8 mouse cellular contexts compared by ENCODE assay signal in the genomic region with DNA sequence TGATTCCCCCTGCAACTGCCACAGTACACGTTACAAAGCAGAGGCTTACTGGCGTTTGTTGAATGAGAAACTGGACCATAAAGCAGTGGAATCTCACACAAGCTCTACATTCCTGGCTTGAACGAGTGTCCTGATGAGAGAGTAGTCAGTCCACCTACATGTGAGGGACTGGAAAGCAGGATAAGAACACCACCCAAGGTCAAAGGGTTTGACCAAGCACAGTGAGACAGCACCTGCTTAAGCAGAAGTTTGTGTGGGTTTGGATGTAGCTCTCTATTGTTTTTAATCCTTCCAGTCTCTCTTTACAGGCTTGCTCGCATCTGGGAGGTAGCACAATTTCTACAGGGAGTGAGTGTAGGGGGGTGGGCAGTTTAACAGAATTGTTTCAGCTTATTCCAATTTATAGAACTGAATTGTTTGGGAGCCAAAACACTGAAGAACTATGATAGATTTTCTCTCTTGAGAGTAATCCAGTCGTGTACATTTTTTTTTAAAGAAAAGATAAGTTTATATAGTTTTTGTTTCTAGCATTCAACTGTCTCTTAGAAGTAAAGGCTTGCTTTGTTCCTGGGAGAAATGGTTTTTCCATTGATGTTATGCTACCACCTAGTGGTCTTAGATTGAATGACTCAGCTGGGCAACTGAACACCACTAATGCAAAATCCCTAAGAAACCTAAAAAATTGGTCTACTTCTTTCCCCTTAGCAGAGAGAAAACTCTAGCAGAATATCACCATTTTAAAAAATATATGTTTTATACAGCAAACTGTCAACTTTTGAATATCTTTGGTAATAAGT.
DNase-seq lines count a peak whose midpoint lies in the region; ATAC-seq and TF ChIP-seq lines count a peak whose summit lies in the region.
"Had no signal": no experiment of that assay in that cellular context is flagged by ENCODE, and none has a peak within 500 bp of the region (broad histone marks: within the 10 kb centered on the region; RNA-seq: fewer than 3 reads in every experiment).

No protein-coding gene starts in this region.

- WGBS in liver, postnatal 0 days (ENCODE audit: insufficient replicate concordance) = 36% methylated on average over 5 of the region's 5 CpGs
- 32% methylated on average over 5 of the region's 5 CpGs for WGBS in liver, embryonic 12.5 days (ENCODE audit: insufficient replicate concordance)
- WGBS in forebrain, embryonic 14.5 days = 28% methylated on average over 5 of the region's 5 CpGs
- 26% methylated on average over 5 of the region's 5 CpGs for WGBS in midbrain, postnatal 0 days

- no peak overlapping the region for H3K4me3 ChIP-seq in liver, postnatal 0 days (ENCODE audit: low read depth, low read length)
- H3K4me3 ChIP-seq in liver, embryonic 12.5 days = no peak overlapping the region
- no peak overlapping the region for H3K4me3 ChIP-seq in forebrain, embryonic 14.5 days (ENCODE audit: low read depth, low read length)
- no peak overlapping the region for H3K4me3 ChIP-seq in layer of hippocampus, adult 2 months
- H3K4me3 ChIP-seq in midbrain, postnatal 0 days (ENCODE audit: low read depth, low read length) = no peak overlapping the region
- H3K4me3 ChIP-seq: erythroblast, embryonic 14.5 days had no signal

- H3K4me1 ChIP-seq in liver, postnatal 0 days (ENCODE audit: insufficient read depth) = no peaks in the 10 kb centered on the region
- H3K4me1 ChIP-seq in liver, embryonic 12.5 days = no peaks in the 10 kb centered on the region
- H3K4me1 ChIP-seq in forebrain, embryonic 14.5 days (ENCODE audit: control insufficient read depth, insufficient read depth, low read length) = no peaks in the 10 kb centered on the region
- no peaks in the 10 kb centered on the region; the same call in 1 of the 2 replicates for H3K4me1 ChIP-seq in midbrain, postnatal 0 days (ENCODE audit: insufficient read depth, low read length)

- H3K9me3 ChIP-seq in liver, postnatal 0 days (ENCODE audit: low read length) = no peaks in the 10 kb centered on the region
- H3K9me3 ChIP-seq in liver, embryonic 12.5 days (replicated peaks) = no peaks in the 10 kb centered on the region
- no peaks in the 10 kb centered on the region for H3K9me3 ChIP-seq in forebrain, embryonic 14.5 days (replicated peaks; ENCODE audit: control insufficient read depth, low read length)
- H3K9me3 ChIP-seq in midbrain, postnatal 0 days (ENCODE audit: low read length) = no peaks in the 10 kb centered on the region

- ATAC-seq in liver, postnatal 0 days = no peak
- ATAC-seq in liver, embryonic 12.5 days = no peak
- peak; percentile 85 for ATAC-seq in forebrain, embryonic 14.5 days
- peak; percentile 66; the same call in 1 of the 2 replicates for ATAC-seq in midbrain, postnatal 0 days (ENCODE audit: low FRiP score)

- DNase-seq in liver, postnatal 0 days = no peak
- DNase-seq in c-Kit-positive CD71-positive TER-119-negative erythroid progenitor cells, embryonic 14.5 days (ENCODE audit: low read depth) = peak; percentile 4
- peak; percentile 86 for DNase-seq in forebrain, embryonic 14.5 days (ENCODE audit: low spot score)
- peak; percentile 52 to 73 for DNase-seq in layer of hippocampus, adult 2 months (ENCODE audit: low spot score in 2 of 2)
- peak; percentile 77 for DNase-seq in midbrain, postnatal 0 days (ENCODE audit: low spot score)
- DNase-seq in spleen, postnatal 14 days (ENCODE audit: low spot score in 2 of 2) = no peak

- TF ChIP-seq EP300 in liver, postnatal 0 days (IDR thresholded peaks at IDR 0.05; ENCODE audit: low read depth) = no peak

- TF ChIP-seq CTCF in liver, postnatal 0 days (IDR thresholded peaks at IDR 0.05; ENCODE audit: low read depth) = peak; percentile 65
- peak; percentile 89 for TF ChIP-seq CTCF in layer of hippocampus, adult 2 months (conservative IDR thresholded peaks at IDR 0.05)
- peak; percentile 92 for TF ChIP-seq CTCF in midbrain, postnatal 0 days (IDR thresholded peaks at IDR 0.05)

- no peak overlapping the region for H3K9ac ChIP-seq in liver, postnatal 0 days (replicated peaks)
- no peak overlapping the region for H3K9ac ChIP-seq in liver, embryonic 12.5 days
- no peak overlapping the region for H3K9ac ChIP-seq in forebrain, embryonic 14.5 days (ENCODE audit: low read length)
- H3K9ac ChIP-seq in midbrain, postnatal 0 days (replicated peaks; ENCODE audit: low read length, poor library complexity, severe bottlenecking) = no peak overlapping the region

- H3K27me3 ChIP-seq in liver, postnatal 0 days (ENCODE audit: insufficient read depth, low read length) = no peaks in the 10 kb centered on the region
- H3K27me3 ChIP-seq in liver, embryonic 12.5 days (replicated peaks) = no peaks in the 10 kb centered on the region
- H3K27me3 ChIP-seq in forebrain, embryonic 14.5 days (replicated peaks; ENCODE audit: control insufficient read depth, insufficient read depth, low read length) = no peaks in the 10 kb centered on the region
- no peaks in the 10 kb centered on the region for H3K27me3 ChIP-seq in midbrain, postnatal 0 days (ENCODE audit: insufficient read depth, low read length)

- H3K4me2 ChIP-seq in liver, postnatal 0 days (ENCODE audit: low read depth, low read length) = no peak overlapping the region
- H3K4me2 ChIP-seq in liver, embryonic 12.5 days = no peak overlapping the region
- H3K4me2 ChIP-seq in forebrain, embryonic 14.5 days (ENCODE audit: low read length) = no peak overlapping the region
- H3K4me2 ChIP-seq in midbrain, postnatal 0 days (ENCODE audit: low read depth, low read length, poor library complexity, severe bottlenecking) = no peak overlapping the region

- no peaks in the 10 kb centered on the region for H3K36me3 ChIP-seq in liver, postnatal 0 days (replicated peaks; ENCODE audit: insufficient read depth, low read length)
- H3K36me3 ChIP-seq in liver, embryonic 12.5 days = no peaks in the 10 kb centered on the region
- H3K36me3 ChIP-seq in forebrain, embryonic 14.5 days (ENCODE audit: control insufficient read depth, insufficient read depth, low read length) = no peaks in the 10 kb centered on the region
- no peaks in the 10 kb centered on the region for H3K36me3 ChIP-seq in midbrain, postnatal 0 days (ENCODE audit: insufficient read depth, low read length)

- H3K27ac ChIP-seq in liver, postnatal 0 days (ENCODE audit: low read depth) = no peak overlapping the region
- H3K27ac ChIP-seq in liver, embryonic 12.5 days = no peak overlapping the region
- H3K27ac ChIP-seq in forebrain, embryonic 14.5 days (ENCODE audit: low read depth, low read length) = no peak overlapping the region
- H3K27ac ChIP-seq in layer of hippocampus, adult 2 months = no peak overlapping the region
- no peak overlapping the region for H3K27ac ChIP-seq in midbrain, postnatal 0 days (ENCODE audit: low read depth, low read length)

Comparison
In these comparisons a context has a peak if more than half of its experiments do, and no peak if none do; other contexts are left out.
1. ATAC-seq: peak in forebrain, embryonic 14.5 days (single experiment) and midbrain, postnatal 0 days (single experiment); none in liver, postnatal 0 days (single experiment) and liver, embryonic 12.5 days (single experiment).
2. DNase-seq: peak in c-Kit-positive CD71-positive TER-119-negative erythroid progenitor cells, embryonic 14.5 days (single experiment), forebrain, embryonic 14.5 days (single experiment), layer of hippocampus, adult 2 months (2 of 2) and midbrain, postnatal 0 days (single experiment); none in liver, postnatal 0 days (single experiment) and spleen, postnatal 14 days (0 of 2).
3. Peak in every context shown above with its lines, with median percentiles within 50 percentile points of each other: CTCF ChIP-seq.